Mouse (Mus musculus) v-Abl transformed pro-B cells (cell line): ENCODE results near the gene Dlgap1.

Experiments
- in situ Hi-C, 2 experiments: fragments of 400-800 bp; cut with MboI; formaldehyde crosslinking; loops; one replicate each; pipeline ENCODE4 v1.15.1; 2025; ENCODE audit not compliant: unreplicated experiment in 2 of 2

Dlgap1 gene

GRCm38 (mm10) chr17:70706976-70707818, 738.3 kb downstream of the Dlgap1 start:
- in situ Hi-C loops, result no loop called here

- in situ Hi-C loops, result no loop called here
Measured at GRCm38 (mm10) chr17:70707819-70708140, 738.9 kb downstream of the Dlgap1 start.

- in situ Hi-C loops, result no loop called here
Measured at GRCm38 (mm10) chr17:70709545-70709944, 740.7 kb downstream of the Dlgap1 start.

GRCm38 (mm10) chr17:70713470-70713869, 744.6 kb downstream of the Dlgap1 start:
- in situ Hi-C loops, result no loop called here

- in situ Hi-C loops, result no loop called here
Measured at GRCm38 (mm10) chr17:70719684-70720324, 750.9 kb downstream of the Dlgap1 start.

- in situ Hi-C loops, result no loop called here
Measured at GRCm38 (mm10) chr17:70720766-70721165, 751.9 kb downstream of the Dlgap1 start.

GRCm38 (mm10) chr17:70722146-70722545, 753.3 kb downstream of the Dlgap1 start:
- in situ Hi-C loops, result no loop called here

- in situ Hi-C loops, result loop anchor here in 1 of 2 experiments (25.0 kb wide), 1 partner anchor 509 kb away; no protein-coding TSS in a partner anchor
Measured at GRCm38 (mm10) chr17:70728719-70729281, 759.9 kb downstream of the Dlgap1 start.

GRCm38 (mm10) chr17:70734728-70735127, 765.9 kb downstream of the Dlgap1 start:
- in situ Hi-C loops, result loop anchor here in 1 of 2 experiments (25.0 kb wide), 1 partner anchor 503 kb away; no protein-coding TSS in a partner anchor

- in situ Hi-C loops, result loop anchor here in 1 of 2 experiments (25.0 kb wide), 1 partner anchor 502 kb away; no protein-coding TSS in a partner anchor
Measured at GRCm38 (mm10) chr17:70735396-70735795, 766.5 kb downstream of the Dlgap1 start.

GRCm38 (mm10) chr17:70737424-70737823, 768.6 kb downstream of the Dlgap1 start:
- in situ Hi-C loops, result loop anchor here in 1 of 2 experiments (25.0 kb wide), 1 partner anchor 500 kb away; no protein-coding TSS in a partner anchor

- in situ Hi-C loops, result loop anchor here in 1 of 2 experiments (25.0 kb wide), 1 partner anchor 499 kb away; no protein-coding TSS in a partner anchor
Measured at GRCm38 (mm10) chr17:70738168-70738854, 769.4 kb downstream of the Dlgap1 start.

- in situ Hi-C loops, result loop anchor here in 1 of 2 experiments (25.0 kb wide), 1 partner anchor 498 kb away; no protein-coding TSS in a partner anchor
Measured at GRCm38 (mm10) chr17:70739346-70739745, 770.5 kb downstream of the Dlgap1 start.

- in situ Hi-C loops, result loop anchor here (5.0 to 25.0 kb wide), 4 partner anchors 106 to 496 kb away; no protein-coding TSS in a partner anchor
Measured at GRCm38 (mm10) chr17:70741696-70742095, 772.8 kb downstream of the Dlgap1 start.

- in situ Hi-C loops, result loop anchor here (5.0 to 25.0 kb wide), 5 partner anchors 93 to 493 kb away; no protein-coding TSS in a partner anchor
Measured at GRCm38 (mm10) chr17:70744570-70745153, 775.8 kb downstream of the Dlgap1 start.

GRCm38 (mm10) chr17:70745385-70745784, 776.5 kb downstream of the Dlgap1 start:
- in situ Hi-C loops, result loop anchor here (5.0 to 25.0 kb wide), 2 partner anchors 92 to 492 kb away; no protein-coding TSS in a partner anchor

- in situ Hi-C loops, result loop anchor here (5.0 to 25.0 kb wide), 2 partner anchors 91 to 491 kb away; no protein-coding TSS in a partner anchor
Measured at GRCm38 (mm10) chr17:70746379-70747079, 777.7 kb downstream of the Dlgap1 start.

GRCm38 (mm10) chr17:70747731-70748475, 779.0 kb downstream of the Dlgap1 start:
- in situ Hi-C loops, result loop anchor here (5.0 to 25.0 kb wide), 2 partner anchors 89 to 489 kb away; no protein-coding TSS in a partner anchor
